Mouse (Mus musculus) cerebellum, adult 11 months (tissue): ENCODE data around the gene Uqcr10.
"Not testable (repeated sequence)": the region's sequence is repeated elsewhere in the genome, so short reads cannot be mapped to it uniquely, and the experiment has no call there.

ENCODE experiments used
- DNase-seq: peaks from one replicate; pipeline ENCODE4 v3.0.0; 2022

The Uqcr10 gene

GRCm38 (mm10) chr11:4714727-4715126 lies 10.6 kb upstream of the Uqcr10 start:
- no peak for DNase-seq

- no peak for DNase-seq
Observed at GRCm38 (mm10) chr11:4712822-4713221, 8.7 kb upstream of the Uqcr10 start.

DNA sequence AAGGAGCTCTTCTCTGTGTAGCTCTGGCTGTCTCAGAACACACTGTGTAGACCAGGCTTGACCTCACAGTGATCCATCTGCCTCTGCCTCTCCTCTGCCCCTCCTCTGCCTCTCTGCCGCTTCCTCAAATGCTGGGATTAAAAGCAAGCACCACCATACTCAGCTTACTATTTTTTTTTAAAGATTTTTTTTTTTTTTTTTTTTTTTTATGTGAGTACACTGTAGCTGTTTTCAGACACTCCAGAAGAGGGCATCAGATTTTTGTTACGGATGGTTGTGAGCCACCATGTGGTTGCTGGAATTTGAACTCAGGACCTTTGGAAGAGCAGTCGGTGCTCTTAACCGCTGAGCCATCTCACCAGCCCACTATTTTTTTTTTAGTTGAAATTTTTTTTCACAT lies 6.0 kb upstream of the Uqcr10 start:
- DNase-seq: not testable (repeated sequence)

DNA sequence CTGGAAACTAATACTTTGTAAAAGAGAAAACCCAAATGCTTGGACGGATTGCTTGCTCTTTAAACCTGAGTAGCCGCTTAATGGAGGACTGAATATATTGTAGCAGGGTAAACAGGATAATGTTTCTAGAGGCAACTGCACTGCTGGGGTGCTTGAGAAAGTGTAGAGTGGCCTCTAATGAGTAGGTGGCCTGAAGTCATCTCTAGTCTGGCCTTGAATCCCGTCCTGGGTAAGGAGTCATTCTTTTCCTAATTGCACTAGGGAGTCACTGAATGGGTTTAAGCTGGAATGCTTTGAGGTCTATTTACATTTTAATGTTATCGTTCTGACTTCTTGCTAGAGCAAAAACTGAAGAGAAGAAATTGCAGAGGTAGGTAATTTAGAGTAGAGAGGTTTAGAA lies 1.0 kb upstream of the Uqcr10 start:
- no peak for DNase-seq

- DNase-seq: no peak
Observed at GRCm38 (mm10) chr11:4703688-4704071, 462 bp downstream of the Uqcr10 start.

DNA sequence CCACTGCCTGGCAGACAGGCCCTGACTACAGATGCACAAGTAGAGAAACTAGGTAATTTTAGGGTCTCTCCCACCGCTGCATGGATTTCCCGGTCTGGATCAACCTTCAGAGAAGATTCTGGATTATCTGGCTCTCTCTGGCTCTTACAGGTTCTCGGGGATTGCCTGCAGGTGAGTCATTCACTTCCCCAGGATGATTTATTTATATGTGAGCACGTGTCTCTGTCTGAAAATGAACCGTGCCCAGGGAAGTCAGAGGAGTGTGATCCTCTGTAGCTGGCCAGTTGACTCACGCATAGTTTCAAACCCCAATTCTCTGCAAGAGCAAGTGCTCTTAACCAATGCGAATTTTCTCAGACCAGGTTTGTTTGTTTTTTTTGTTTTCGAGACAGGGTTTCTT lies 3.4 kb downstream of the Uqcr10 start:
- no peak for DNase-seq

DNA sequence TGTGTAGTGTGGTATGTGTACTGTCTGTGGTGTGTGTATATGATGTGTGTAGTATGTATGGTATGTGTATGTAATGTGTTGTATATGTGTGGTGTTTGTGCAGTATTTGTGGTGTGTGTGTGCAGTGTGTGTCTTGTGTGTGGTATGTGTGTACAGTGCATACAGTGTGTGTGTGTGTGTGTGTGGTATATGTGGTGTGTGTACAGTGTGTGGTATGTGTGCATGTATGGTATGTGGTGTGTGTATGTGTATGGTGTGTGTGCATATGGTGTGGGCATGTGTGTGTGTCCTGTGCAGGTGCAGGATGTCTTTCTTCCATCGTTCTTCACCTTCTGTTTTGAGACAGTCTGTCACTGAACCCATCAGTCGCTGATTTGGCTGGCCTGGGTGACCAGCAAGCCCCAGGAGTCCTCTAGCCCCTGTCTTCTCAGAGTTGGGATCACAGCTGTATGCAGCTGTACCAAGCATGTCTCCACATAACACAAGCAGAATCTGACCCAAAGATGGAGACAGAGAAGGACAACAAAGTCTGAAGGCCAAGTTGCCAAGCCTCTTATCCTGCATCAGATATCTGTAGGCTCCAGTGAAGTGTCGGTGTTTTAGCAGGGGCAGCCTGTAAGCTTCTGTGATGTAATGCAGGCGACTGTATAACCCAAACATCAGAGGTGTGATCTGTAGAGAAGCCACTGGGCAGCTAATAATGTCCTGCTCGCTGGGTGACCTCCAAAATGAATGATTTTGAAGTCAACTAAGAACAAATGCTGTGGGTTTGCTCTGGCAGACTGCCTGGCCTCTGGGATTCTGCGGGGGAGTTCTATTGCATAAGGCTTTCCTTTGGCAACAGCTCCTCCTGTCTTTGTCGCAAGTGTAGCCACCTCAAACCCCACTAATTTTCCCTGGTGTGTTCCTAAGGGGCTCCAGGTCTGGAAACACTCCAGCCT lies 6.8 kb downstream of the Uqcr10 start:
- no peak for DNase-seq

DNA sequence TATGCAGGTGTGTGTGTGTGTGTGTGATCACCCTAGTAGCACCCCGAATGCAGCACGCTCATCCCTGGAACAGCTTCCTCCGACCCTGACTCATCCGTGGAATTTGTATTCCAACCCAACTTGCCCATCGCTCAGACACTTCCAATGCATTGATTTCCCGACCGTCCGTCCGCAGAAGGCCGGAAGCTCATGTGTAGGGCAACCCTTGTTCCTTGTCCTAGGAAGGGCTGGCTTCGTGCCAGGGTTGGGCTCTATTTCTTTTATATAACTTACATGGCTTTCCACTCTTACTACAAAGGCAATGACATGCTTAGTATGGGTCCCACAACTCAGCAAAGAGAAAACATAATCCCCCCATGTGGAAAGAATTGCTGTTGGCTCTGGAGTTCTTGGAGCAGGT lies 12.0 kb downstream of the Uqcr10 start:
- DNase-seq: no peak

DNA sequence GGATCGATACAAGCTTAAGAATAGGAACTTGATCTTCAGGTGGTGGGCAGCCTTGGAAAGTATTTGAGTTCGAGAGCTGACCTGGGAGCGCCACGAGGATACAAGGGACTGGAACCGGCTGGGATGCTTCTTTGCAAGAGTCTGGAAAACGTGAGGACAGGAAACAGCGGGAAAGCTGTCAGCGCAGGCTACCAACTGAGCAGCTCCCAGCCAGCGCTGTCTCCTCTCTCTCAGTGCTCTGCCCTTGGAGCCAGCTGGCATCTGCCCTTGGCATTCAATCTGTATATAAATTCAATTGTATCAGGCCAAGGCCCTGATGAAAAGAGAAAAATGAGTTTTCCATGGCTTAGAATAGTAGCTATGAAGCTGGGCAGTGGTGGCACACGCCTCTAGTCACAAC lies 12.9 kb downstream of the Uqcr10 start:
- DNase-seq: no peak

- DNase-seq: no peak
Observed at GRCm38 (mm10) chr11:4690353-4690752, 13.8 kb downstream of the Uqcr10 start.

DNA sequence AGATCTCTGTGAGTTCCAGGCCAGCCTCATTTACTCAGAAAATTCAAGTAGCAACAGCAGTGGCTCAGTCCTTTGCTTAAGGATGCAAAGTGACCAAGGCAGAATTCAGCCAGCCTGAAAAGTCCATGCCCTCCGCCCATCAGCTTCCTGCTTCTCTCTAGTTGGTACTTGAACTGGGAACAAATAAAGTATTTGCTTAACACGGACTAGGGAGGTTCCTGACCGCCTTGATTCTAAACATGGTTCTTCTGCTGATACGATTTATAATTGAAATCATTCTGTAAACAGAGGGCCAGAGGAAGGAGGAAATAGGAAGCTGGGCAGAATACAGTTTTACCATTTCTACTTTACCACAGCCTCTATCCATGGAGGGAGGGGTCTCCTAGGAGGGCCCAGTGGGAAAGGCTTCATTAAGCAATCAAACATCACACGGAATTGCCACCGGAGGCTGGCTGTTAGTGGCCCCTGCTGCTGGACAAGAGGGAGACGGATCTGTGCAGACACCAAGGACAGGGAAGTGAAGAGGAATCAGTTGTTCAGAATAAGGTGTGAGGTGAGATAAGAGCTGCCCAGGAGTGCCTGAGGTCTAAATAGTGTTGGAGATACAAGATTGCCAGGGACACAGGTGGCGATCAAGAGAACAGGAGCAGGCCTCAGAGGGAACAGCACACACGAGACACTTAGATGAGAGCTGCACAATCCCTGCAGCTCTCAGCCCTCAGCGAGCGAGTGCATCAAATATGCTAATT lies 15.3 kb downstream of the Uqcr10 start:
- DNase-seq: no peak

- no peak for DNase-seq
Observed at GRCm38 (mm10) chr11:4687874-4688273, 16.3 kb downstream of the Uqcr10 start.

DNA sequence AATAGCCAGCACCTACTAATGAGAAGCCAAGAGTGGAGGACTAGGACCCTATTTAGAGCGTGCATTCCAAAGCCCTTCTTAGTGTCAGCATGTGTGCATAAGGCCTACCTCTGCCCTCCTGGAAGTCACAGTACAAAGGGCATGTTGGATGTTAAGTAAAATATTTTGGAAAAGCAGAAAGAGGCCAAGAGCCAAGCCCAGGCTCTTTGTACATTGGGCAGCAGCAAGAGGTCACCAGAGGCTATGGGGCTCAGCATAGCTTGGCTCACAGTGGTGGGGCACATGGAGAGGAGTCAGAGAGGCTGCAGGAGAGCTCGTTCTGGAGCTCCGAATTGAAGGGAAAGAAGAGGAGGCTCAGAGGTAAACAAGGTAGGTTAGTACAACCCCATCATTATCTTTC lies 17.1 kb downstream of the Uqcr10 start:
- DNase-seq: no peak

DNA sequence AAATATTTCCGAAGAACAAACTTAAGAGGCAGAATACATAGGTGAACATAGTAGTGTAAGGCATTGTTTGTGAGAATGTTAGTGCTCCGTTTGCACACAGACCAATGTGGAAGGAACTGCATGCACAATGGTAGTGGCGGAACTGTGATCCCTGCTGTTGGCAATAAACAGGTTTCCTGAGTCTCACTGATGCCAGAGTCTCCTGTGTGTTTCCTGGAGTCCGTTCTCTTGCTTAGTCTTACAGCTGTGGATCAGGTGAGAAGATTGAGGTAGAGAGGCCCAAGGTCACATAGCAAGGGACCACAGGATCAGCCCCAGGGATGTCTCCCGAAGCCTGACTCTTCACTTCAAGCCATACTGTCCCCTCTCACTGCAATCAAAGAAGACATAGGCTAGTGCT lies 18.6 kb downstream of the Uqcr10 start:
- no peak for DNase-seq

DNA sequence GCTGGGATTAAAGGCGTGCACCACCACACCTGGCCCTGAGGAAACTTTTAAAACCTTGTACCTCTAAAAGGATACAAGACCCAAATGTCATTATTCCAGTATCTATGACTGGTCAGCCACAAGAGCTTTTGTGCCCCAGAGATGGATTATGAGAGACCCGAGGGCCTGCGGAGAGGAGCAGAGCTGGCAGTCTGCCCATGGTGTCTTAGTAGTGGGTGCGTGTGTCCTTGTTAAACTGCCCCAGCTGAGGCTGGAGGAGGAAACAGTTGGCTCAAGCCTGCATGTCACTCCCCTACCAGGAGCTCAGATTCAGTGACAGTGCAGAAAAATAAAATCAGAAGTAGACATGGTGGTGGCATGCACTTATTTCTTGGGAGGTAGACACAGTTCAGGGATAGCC lies 19.1 kb downstream of the Uqcr10 start:
- no peak for DNase-seq

DNA sequence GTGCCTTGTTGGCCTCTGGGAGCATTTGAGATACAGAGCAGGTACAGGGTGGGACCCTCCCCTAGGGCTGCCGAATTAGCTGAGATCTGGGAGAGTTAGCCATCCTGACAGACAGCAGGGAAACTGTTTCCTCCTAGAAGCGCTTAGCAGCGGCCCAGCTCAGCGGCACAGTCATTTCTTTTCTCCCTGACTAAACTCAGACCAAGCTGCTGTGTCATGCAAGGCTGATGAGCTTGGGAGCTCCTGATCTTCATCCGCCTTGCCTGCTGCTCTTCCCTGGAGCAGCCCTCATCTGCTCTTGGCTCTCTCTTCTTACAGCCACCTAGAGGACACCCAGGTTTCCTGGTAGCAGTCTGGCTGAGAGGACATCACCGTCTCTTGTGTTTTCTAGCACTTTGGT lies 20.0 kb downstream of the Uqcr10 start:
- no peak for DNase-seq

GRCm38 (mm10) chr11:4683516-4683915 lies 20.6 kb downstream of the Uqcr10 start:
- no peak for DNase-seq

DNA sequence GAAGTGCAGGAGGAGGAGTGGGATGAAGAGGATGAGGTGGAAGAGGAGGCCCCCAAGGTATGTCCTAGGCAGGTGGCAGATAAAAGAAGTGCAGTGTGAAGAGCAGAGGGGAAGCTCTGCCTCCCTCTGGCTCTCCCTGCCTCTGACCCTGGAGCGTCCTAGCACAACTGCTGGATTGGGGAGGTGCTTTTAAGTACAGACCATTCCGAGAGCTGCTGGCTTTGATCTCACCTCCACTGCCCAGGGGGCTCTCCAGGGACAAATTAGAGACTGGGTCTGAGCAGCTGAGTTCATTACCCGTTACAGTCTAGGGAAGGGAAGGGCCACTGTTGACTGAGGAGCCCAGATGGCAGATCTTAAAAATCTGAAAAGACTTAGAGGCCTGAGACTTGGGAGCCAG lies 24.0 kb downstream of the Uqcr10 start:
- no peak for DNase-seq

- DNase-seq: no peak
Observed at GRCm38 (mm10) chr11:4679441-4679832, 24.7 kb downstream of the Uqcr10 start.

DNA sequence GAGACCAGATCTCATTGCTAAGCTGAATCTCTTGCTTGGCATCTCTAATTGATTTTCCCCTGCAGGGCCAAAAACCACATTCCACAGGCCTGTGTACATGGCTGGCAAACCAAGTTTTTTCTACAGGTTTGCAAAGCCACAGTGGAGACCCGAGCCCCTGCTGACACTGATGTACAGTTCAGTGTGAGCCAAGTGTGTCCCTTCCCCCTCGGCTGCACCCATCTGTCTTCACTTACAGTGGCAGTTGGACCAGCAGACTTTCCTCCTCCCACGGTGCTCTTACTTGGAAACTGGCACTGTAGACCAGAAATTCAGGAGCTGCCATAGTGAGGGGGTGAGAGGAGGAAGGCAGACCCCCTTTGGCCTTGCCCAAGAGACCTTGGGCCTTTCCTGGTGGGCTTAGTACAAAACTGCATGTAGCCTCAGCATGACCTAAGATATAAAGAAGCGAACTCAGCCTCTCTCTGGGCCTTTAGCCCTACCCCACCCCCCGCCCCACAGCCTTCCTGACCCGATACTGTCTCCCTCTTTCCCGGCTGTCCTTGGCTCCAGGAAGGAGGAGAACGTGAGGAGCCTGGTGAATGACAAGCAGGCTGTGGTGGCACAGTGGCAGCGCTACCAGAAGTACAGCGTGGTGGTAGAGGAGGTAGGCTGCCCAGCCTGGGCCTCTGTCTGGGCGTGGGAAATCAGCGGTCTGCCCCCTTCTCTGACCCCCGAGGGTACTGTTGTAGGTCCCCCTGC lies 25.3 kb downstream of the Uqcr10 start:
- DNase-seq: no peak

GRCm38 (mm10) chr11:4677250-4677872 lies 26.8 kb downstream of the Uqcr10 start:
- no peak for DNase-seq

DNA sequence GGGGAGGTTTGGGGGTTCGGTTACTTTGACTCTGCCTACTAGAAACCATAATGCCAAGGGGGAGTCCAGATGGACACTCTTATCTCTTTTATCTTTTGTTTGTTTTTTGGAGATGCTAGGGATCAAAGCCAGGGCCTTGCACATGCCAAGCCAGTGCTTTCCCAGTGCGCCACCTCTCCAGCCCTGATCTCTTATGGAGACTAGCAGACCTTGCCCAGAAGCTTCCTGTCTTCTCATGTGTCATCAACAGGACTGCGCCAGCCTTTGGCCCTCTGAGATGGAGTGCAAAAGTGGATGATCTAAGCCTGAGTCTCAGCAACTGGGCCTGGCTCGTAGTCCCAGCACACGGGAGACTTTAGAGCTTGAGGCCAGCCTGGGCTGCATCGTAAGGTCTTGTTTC lies 28.4 kb downstream of the Uqcr10 start:
- DNase-seq: no peak

GRCm38 (mm10) chr11:4675126-4675562 lies 29.0 kb downstream of the Uqcr10 start:
- DNase-seq: no peak
